Mouse (Mus musculus) limb, embryonic 12.5 days (tissue): ENCODE data around the gene Sh3glb1. TPM values are rescaled to one million over a fixed set of nuclear protein-coding genes. Genes with fewer than 3 reads are reported as not detected.
"Not testable (repeated sequence)": the region's sequence is repeated elsewhere in the genome, so short reads cannot be mapped to it uniquely, and the experiment has no call there.

Source experiments
- ATAC-seq: fragments of 200-750 bp; cut with Nextera tagmentation; 2 replicates; pipeline ENCODE4 v1.8.0; 2017; ENCODE audit warnings: low read depth, moderate TSS enrichment; ENCODE audit not compliant: insufficient number of reproducible peaks, insufficient read depth, low FRiP score, low TSS enrichment
- H3K27ac ChIP-seq: fragments of 300-500 bp; sonication (generic); 2 replicates; pipeline ENCODE4 v1.5.1; 2016; ENCODE audit warnings: mild to moderate bottlenecking, moderate library complexity
- H3K27me3 ChIP-seq: fragments of 300-500 bp; sonication (generic); 2 replicates; pipeline ENCODE4 v1.6.1; 2016; ENCODE audit warnings: mild to moderate bottlenecking, moderate library complexity
- H3K36me3 ChIP-seq: fragments of 300-500 bp; sonication (generic); 2 replicates; pipeline ENCODE4 v1.6.1; 2016; ENCODE audit warnings: mild to moderate bottlenecking, moderate library complexity
- H3K4me1 ChIP-seq: fragments of 300-500 bp; sonication (generic); replicated peaks from 2 replicates; pipeline ENCODE4 v1.6.1; 2016
- H3K4me2 ChIP-seq: fragments of 300-500 bp; sonication (generic); 2 replicates; pipeline ENCODE4 v1.6.1; 2016; ENCODE audit warnings: mild to moderate bottlenecking, moderate library complexity
- H3K4me3 ChIP-seq: fragments of 300-500 bp; sonication (generic); replicated peaks from 2 replicates; pipeline ENCODE4 v1.5.1; 2016; ENCODE audit warnings: mild to moderate bottlenecking
- H3K9ac ChIP-seq: fragments of 300-500 bp; sonication (generic); replicated peaks from 2 replicates; pipeline ENCODE4 v1.6.1; 2016; ENCODE audit warnings: mild to moderate bottlenecking, moderate library complexity
- H3K9me3 ChIP-seq: fragments of 300-500 bp; sonication (generic); 2 replicates; pipeline ENCODE4 v1.6.1; 2016; ENCODE audit warnings: mild to moderate bottlenecking, moderate library complexity
- WGBS: fragments of 180-500 bp; shearing (Covaris S2); methylation state at CpG from one replicate; pipeline ENCODE4 v1.1.7; 2016; 5-methylcytosine and 5-hydroxymethylcytosine counted together
- polyA plus RNA-seq: library from polyadenylated mRNA; unstranded; fragments of >200 nt; fragmentation: Nextera tagmentation; extraction: Ambion mirVana; gene quantifications from 2 replicates; pipeline ENCODE4 v1.2.1, GENCODE M21; 2016

The Sh3glb1 gene
- polyA plus RNA-seq: 101 and 103 TPM in 2 replicates

- H3K4me2 ChIP-seq: peak within 1 kb of the TSS; percentile 72
- H3K4me1 ChIP-seq: peaks cover 37% of the 10 kb centered on the region
- under 1% methylated on average over 80 of the region's 98 CpGs for WGBS
- peak within 1 kb of the TSS; percentile 90 for H3K4me3 ChIP-seq
- no peaks in the 10 kb centered on the region for H3K36me3 ChIP-seq
- H3K27me3 ChIP-seq: no peaks in the 10 kb centered on the region
- H3K27ac ChIP-seq: peak within 1 kb of the TSS; percentile 99
- peak within 1 kb of the TSS; percentile 90 for H3K9ac ChIP-seq
- H3K9me3 ChIP-seq: no peaks in the 10 kb centered on the region
- ATAC-seq: peak; percentile 90
These were observed at the start of gene Sh3glb1 for GRCm38 (mm10) chr3:144719901-144720747. Gene Sh3glb1, minus strand, starts transcription at chr3:144720335.

GRCm38 (mm10) chr3:144765161-144765560 is 45.0 kb upstream of the Sh3glb1 start:
- Histone ChIP-seq H3K36me3 (no peaks in the 10 kb centered on the region), H3K4me3 (no peak overlapping the region), H3K27ac (no peak overlapping the region), H3K4me2 (no peak overlapping the region), H3K9me3 (no peaks in the 10 kb centered on the region), H3K4me1 (peaks cover 6% of the 10 kb centered on the region; the same call in 1 of the 2 replicates), H3K9ac (no peak overlapping the region), H3K27me3 (no peaks in the 10 kb centered on the region)
- WGBS: 89% methylated on average over 4 of the region's 4 CpGs
- ATAC-seq: no peak

DNA sequence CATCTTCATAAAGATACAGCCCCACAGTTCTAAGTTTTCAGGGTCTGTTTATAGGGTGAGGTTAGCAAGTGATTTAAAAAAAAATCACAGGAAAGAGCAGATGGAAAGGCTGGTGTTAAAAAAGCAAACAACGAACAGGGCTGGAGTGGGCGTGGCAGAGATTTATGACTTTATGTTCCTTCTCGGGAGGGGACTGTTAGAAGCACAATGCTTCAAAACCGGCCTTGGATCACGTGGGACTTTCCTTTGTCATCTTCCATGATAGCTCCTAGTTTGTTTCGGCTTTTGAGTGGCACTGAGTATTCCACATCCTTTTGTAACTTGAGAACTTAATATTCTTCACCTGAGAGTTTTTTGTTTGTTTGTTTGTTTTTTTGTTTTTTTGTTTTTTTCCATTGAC is 41.3 kb upstream of the Sh3glb1 start:
- H3K27me3 ChIP-seq: no peaks in the 10 kb centered on the region
- H3K27ac ChIP-seq: no peak overlapping the region
- H3K4me2 ChIP-seq: no peak overlapping the region
- no peak overlapping the region for H3K4me3 ChIP-seq
- ATAC-seq: no peak
- no peak overlapping the region for H3K9ac ChIP-seq
- H3K9me3 ChIP-seq: no peaks in the 10 kb centered on the region
- H3K4me1 ChIP-seq: peaks cover 6% of the 10 kb centered on the region; the same call in 1 of the 2 replicates
- no peaks in the 10 kb centered on the region for H3K36me3 ChIP-seq
- WGBS: 35% methylated on average over 6 of the region's 6 CpGs

- WGBS: 72% methylated on average over 11 of the region's 11 CpGs
- ATAC-seq: no peak
These were observed 40.6 kb upstream of the Sh3glb1 start, which contains the start of gene Clca3a1 for GRCm38 (mm10) chr3:144760592-144761309. Gene Clca3a1, minus strand, starts transcription at chr3:144760977.

GRCm38 (mm10) chr3:144759719-144760118 is 39.6 kb upstream of the Sh3glb1 start:
- ATAC-seq: no peak
- Histone ChIP-seq H3K4me2 (no peak overlapping the region), H3K9me3 (no peaks in the 10 kb centered on the region), H3K9ac (no peak overlapping the region), H3K4me3 (no peak overlapping the region), H3K27ac (no peak overlapping the region), H3K4me1 (peaks cover 9% of the 10 kb centered on the region; the same call in 1 of the 2 replicates), H3K27me3 (no peaks in the 10 kb centered on the region), H3K36me3 (no peaks in the 10 kb centered on the region)
- WGBS: 93% methylated on average over 3 of the region's 3 CpGs

More at GRCm38 (mm10) chr3:144760592-144761309, 40.6 kb upstream of the Sh3glb1 start, which contains the start of gene Clca3a1:
- no peaks in the 10 kb centered on the region for H3K27me3 ChIP-seq
- H3K4me2 ChIP-seq: no peak within 1 kb of the TSS
- peaks cover 9% of the 10 kb centered on the region; the same call in 1 of the 2 replicates for H3K4me1 ChIP-seq
- H3K9ac ChIP-seq: no peak within 1 kb of the TSS
- H3K27ac ChIP-seq: no peak within 1 kb of the TSS
- no peak within 1 kb of the TSS for H3K4me3 ChIP-seq
- H3K9me3 ChIP-seq: no peaks in the 10 kb centered on the region
- no peaks in the 10 kb centered on the region for H3K36me3 ChIP-seq

DNA sequence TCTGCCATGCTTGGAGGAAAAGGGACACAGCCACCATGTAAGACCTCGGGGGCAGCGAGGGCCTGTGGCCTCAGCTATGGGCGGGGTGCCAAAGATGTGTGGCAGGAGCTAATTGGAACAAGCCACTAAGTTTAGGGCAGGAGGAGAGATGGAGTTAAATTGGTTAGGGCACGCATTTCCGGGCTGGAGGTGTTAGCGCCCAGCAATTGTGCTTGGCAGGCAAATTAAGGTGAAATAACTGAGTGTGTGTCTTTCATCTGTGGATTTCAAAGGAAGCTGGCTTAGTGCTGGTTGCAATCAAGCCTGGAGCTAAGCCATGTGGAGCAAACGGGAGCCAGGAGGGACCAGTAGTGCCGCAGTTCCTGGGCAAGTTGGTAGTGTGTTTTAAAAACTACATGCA is 36.0 kb upstream of the Sh3glb1 start:
- H3K4me1 ChIP-seq, H3K9ac ChIP-seq, H3K27ac ChIP-seq, H3K36me3 ChIP-seq, H3K4me3 ChIP-seq, H3K27me3 ChIP-seq, H3K4me2 ChIP-seq, H3K9me3 ChIP-seq, ATAC-seq: not testable (repeated sequence)
- WGBS: 35% methylated on average over 8 of the region's 8 CpGs

DNA sequence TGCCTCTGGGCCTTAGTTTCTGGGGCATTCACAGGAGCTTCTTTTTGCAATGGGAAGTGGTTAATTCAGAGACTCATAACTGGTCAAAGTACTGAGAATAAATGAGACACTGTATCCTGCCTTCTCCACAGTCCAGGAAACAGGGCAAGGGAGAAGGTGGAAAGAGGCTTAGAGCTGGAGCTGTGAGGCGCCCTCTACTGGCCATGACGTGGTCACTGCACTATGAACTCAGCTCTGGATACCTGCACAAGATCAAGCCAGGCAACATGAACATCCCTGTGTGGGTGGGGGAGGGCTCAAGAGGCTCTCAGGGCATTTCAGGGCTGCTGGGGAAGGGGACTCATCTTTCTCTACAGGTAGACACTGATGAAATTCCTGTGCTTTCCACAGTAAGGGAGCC is 33.0 kb upstream of the Sh3glb1 start:
- no peak for ATAC-seq
- Histone ChIP-seq H3K27ac (no peak overlapping the region), H3K9me3 (no peaks in the 10 kb centered on the region), H3K4me3 (no peak overlapping the region), H3K4me2 (no peak overlapping the region), H3K4me1 (0 out of 2 replicates have a peak, but pooled peaks cover 3% of the 10 kb centered on the region), H3K27me3 (no peaks in the 10 kb centered on the region), H3K9ac (no peak overlapping the region), H3K36me3 (no peaks in the 10 kb centered on the region)
- WGBS: 8% methylated on average over 2 of the region's 2 CpGs

- H3K9ac ChIP-seq, ATAC-seq, H3K4me2 ChIP-seq, H3K36me3 ChIP-seq, H3K27ac ChIP-seq, H3K4me3 ChIP-seq, H3K4me1 ChIP-seq, H3K9me3 ChIP-seq, H3K27me3 ChIP-seq: not testable (repeated sequence)
- WGBS: 52% methylated on average over 21 of the region's 21 CpGs
These were observed 29.2 kb upstream of the Sh3glb1 start for GRCm38 (mm10) chr3:144749062-144749963.

DNA sequence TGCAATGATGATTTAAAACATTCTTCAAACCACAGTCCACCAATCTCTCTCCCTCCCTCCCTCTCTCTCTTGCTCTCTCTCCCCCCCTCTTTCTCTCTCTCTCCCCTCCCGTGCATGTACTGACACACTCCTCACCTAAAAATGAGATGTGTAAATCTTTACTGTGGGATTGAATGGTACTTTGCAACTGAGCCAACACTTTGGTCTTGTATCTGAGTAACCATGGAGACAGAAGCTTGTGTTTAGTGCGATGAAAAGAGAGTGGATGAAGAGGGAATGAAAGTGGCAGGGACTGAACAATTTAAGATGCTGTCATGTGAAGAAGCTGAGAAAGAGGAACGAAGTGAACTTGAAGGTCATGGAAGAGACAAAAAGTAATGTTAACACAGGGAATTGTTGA is 27.6 kb upstream of the Sh3glb1 start:
- not testable (repeated sequence) for H3K9ac ChIP-seq, H3K27ac ChIP-seq, H3K4me3 ChIP-seq, ATAC-seq, H3K4me2 ChIP-seq, H3K27me3 ChIP-seq, H3K36me3 ChIP-seq, H3K4me1 ChIP-seq, H3K9me3 ChIP-seq
- 70% methylated on average over 3 of the region's 3 CpGs for WGBS

- WGBS: 70% methylated on average over 24 of the region's 24 CpGs
- not testable (repeated sequence) for H3K4me2 ChIP-seq, H3K36me3 ChIP-seq, H3K27me3 ChIP-seq, ATAC-seq, H3K4me1 ChIP-seq, H3K9me3 ChIP-seq, H3K27ac ChIP-seq, H3K9ac ChIP-seq, H3K4me3 ChIP-seq
These were observed 18.3 kb upstream of the Sh3glb1 start for GRCm38 (mm10) chr3:144738396-144738795.
